Mouse (Mus musculus) limb, embryonic 15.5 days (tissue): ENCODE measurements around the gene Olfr1386. TPM values are rescaled to one million over a fixed set of nuclear protein-coding genes. Genes with fewer than 3 reads are reported as not detected.

Source experiments
- polyA plus RNA-seq: library from polyadenylated mRNA; unstranded; fragments of >200 nt; fragmentation: Nextera tagmentation; extraction: Ambion mirVana; gene quantifications from 2 replicates; pipeline ENCODE4 v1.2.1, GENCODE M21; 2015

The Olfr1386 gene
- polyA plus RNA-seq, 1 experiment from 2014 or later: not detected

Other genes starting within 250 kb of the Olfr1386 start
- 74.6 and 81.3 TPM in 2 replicates for gene Mgat1, start 220.9 kb upstream of the Olfr1386 start, polyA plus RNA-seq
- not detected in 2 replicates for gene Olfr1393, start 186.7 kb upstream of the Olfr1386 start, polyA plus RNA-seq
- gene Olfr1392, start 179.8 kb upstream of the Olfr1386 start, polyA plus RNA-seq: 0.10 and 0.11 TPM in 2 replicates
- gene Olfr10, start 160.3 kb upstream of the Olfr1386 start, polyA plus RNA-seq: not detected in 2 replicates
- gene Olfr1391, start 142.3 kb upstream of the Olfr1386 start, polyA plus RNA-seq: not detected in 2 replicates
- not detected in 2 replicates for gene Olfr1390, start 129.9 kb upstream of the Olfr1386 start, polyA plus RNA-seq
- not detected in 2 replicates for gene Olfr1389, start 42.0 kb upstream of the Olfr1386 start, polyA plus RNA-seq
- 0.06 TPM in 1 of 2 replicates, not detected in the other for gene Olfr1388, start 28.4 kb upstream of the Olfr1386 start, polyA plus RNA-seq
- not detected in 2 replicates for gene Olfr1387, start 9.7 kb upstream of the Olfr1386 start, polyA plus RNA-seq
- not detected in 2 replicates for gene Olfr1385, start 24.0 kb downstream of the Olfr1386 start, polyA plus RNA-seq
- gene Olfr1384, start 41.7 kb downstream of the Olfr1386 start, polyA plus RNA-seq: not detected in 2 replicates
- not detected in 2 replicates for gene Olfr1383, start 54.6 kb downstream of the Olfr1386 start, polyA plus RNA-seq
- not detected in 2 replicates for gene Olfr1382, start 63.2 kb downstream of the Olfr1386 start, polyA plus RNA-seq
- gene Olfr1381, start 78.4 kb downstream of the Olfr1386 start, polyA plus RNA-seq: not detected in 2 replicates
- gene Olfr1380, start 91.8 kb downstream of the Olfr1386 start, polyA plus RNA-seq: not detected in 2 replicates
- 5.5 and 5.6 TPM in 2 replicates for gene Flt4, start 144.2 kb downstream of the Olfr1386 start, polyA plus RNA-seq
- not detected in 2 replicates for gene Scgb3a1, start 198.6 kb downstream of the Olfr1386 start, polyA plus RNA-seq
- 40.1 and 47.9 TPM in 2 replicates for gene Cnot6, start 247.7 kb downstream of the Olfr1386 start, polyA plus RNA-seq